Mouse (Mus musculus) lung, postnatal 0 days (tissue): ENCODE measurements around the gene Tmem50b.

Experiments used
- CTCF ChIP-seq: IDR thresholded peaks from 2 replicates; pipeline ENCODE4 v1.5.1; 2016; ENCODE audit warnings: antibody characterized with exemption, mild to moderate bottlenecking
- EP300 ChIP-seq: IDR thresholded peaks from 2 replicates; pipeline ENCODE4 v1.6.1; 2016; ENCODE audit warnings: antibody characterized with exemption, mild to moderate bottlenecking, control low read depth

GRCm38 (mm10) chr16:91645995-91646602 is 48.5 kb upstream of the Tmem50b start:
- TF ChIP-seq CTCF (peak; percentile 40), EP300 (no peak)
